Mouse (Mus musculus): ENCODE data around the gene Aco1. TPM values are rescaled to one million over a fixed set of nuclear protein-coding genes. Genes with fewer than 3 reads are reported as not detected.

Gene Aco1
- 16.5 TPM for total RNA-seq (2023)

GRCm38 (mm10) chr4:40142743-40143532, at the start of gene Aco1:
Gene Aco1, plus strand, starts transcription at chr4:40143081.

GRCm38 (mm10) chr4:40239409-40240271, 96.8 kb downstream of the Aco1 start, which contains the start of gene Ddx58:
Gene Ddx58, minus strand, starts transcription at chr4:40239828.

Other genes starting within 250 kb of the Aco1 start
- 80.5 TPM for gene Ddx58, start 96.7 kb downstream of the Aco1 start, total RNA-seq (2023)
- gene Smim27, start 126.5 kb downstream of the Aco1 start, total RNA-seq (2023), result 51.8 TPM
- 37.2 TPM for gene Topors, start 126.8 kb downstream of the Aco1 start, total RNA-seq (2023)
- gene Ndufb6, start 136.3 kb downstream of the Aco1 start, total RNA-seq (2023), result 30.2 TPM

Measured in CD4-positive naive resting alpha-beta T cell, adult 57 days (primary cell).